Mouse (Mus musculus): ENCODE measurements around the gene Pik3r5. TPM values are rescaled to one million over a fixed set of nuclear protein-coding genes. Genes with fewer than 3 reads are reported as not detected.

Pik3r5 gene
- total RNA-seq, 1 experiment: 0.94 TPM

GRCm38 (mm10) chr11:68385021-68385821 lies 46.7 kb upstream of the Pik3r5 start:
- no peaks in the 10 kb centered on the region for H3K9me3 ChIP-seq (ENCODE audit: control insufficient read depth, insufficient read depth, low read depth, low read length)
- peak overlapping the region; percentile 65 to 80 for H3K4me3 ChIP-seq (ENCODE audit: insufficient read depth in 1 of 2, low read depth in 1 of 2, low read length in 2 of 2, poor library complexity in 1 of 2, severe bottlenecking in 1 of 2)
- H3K27ac ChIP-seq (ENCODE audit: insufficient read depth, low read depth, low read length, poor library complexity, severe bottlenecking): no peak overlapping the region
- H3K36me3 ChIP-seq (ENCODE audit: control insufficient read depth, insufficient read depth, low read length, poor library complexity, severe bottlenecking): peaks cover 15% of the 10 kb centered on the region; the same call in 1 of the 2 replicates
- TF ChIP-seq ZNF384 (IDR thresholded peaks at IDR 0.05; ENCODE audit: low read depth, low read length) (no peak), HCFC1 (IDR thresholded peaks at IDR 0.05; ENCODE audit: borderline replicate concordance, insufficient read depth, low read length) (no peak), MAFK (IDR thresholded peaks at IDR 0.05; ENCODE audit: insufficient read depth, low read depth, low read length) (no peak), ZC3H11A (IDR thresholded peaks at IDR 0.05; ENCODE audit: borderline replicate concordance, low read depth, low read length) (no peak), CHD2 (IDR thresholded peaks at IDR 0.05; ENCODE audit: low read depth, low read length) (no peak)
- DNase-seq (ENCODE audit: low read depth, low spot score): no peak
- peak overlapping the region; percentile 57 for H3K9ac ChIP-seq (ENCODE audit: insufficient read depth, low read depth, low read length, poor library complexity, severe bottlenecking)
- in situ Hi-C loops (cut with MboI; ENCODE audit: low sequenced_read_pairs in 2 of 2, unreplicated experiment in 2 of 2): no loop called here
- H3K4me1 ChIP-seq (ENCODE audit: control insufficient read depth in 2 of 2, insufficient read depth in 2 of 2, low read length in 2 of 2, poor library complexity in 1 of 2): peaks cover 0 to 22% of the 10 kb centered on the region in 2 experiments; a peak in 2 of 4 replicates

GRCm38 (mm10) chr11:68385921-68386588 lies 45.9 kb upstream of the Pik3r5 start:
- no peak overlapping the region for H3K27ac ChIP-seq (ENCODE audit: insufficient read depth, low read depth, low read length, poor library complexity, severe bottlenecking)
- TF ChIP-seq HCFC1 (IDR thresholded peaks at IDR 0.05; ENCODE audit: borderline replicate concordance, insufficient read depth, low read length) (no peak), MAFK (IDR thresholded peaks at IDR 0.05; ENCODE audit: insufficient read depth, low read depth, low read length) (no peak), ZNF384 (IDR thresholded peaks at IDR 0.05; ENCODE audit: low read depth, low read length) (no peak), ZC3H11A (IDR thresholded peaks at IDR 0.05; ENCODE audit: borderline replicate concordance, low read depth, low read length) (no peak), CHD2 (IDR thresholded peaks at IDR 0.05; ENCODE audit: low read depth, low read length) (no peak)
- peak overlapping the region; percentile 57 for H3K9ac ChIP-seq (ENCODE audit: insufficient read depth, low read depth, low read length, poor library complexity, severe bottlenecking)
- in situ Hi-C loops (cut with MboI; ENCODE audit: low sequenced_read_pairs in 2 of 2, unreplicated experiment in 2 of 2): no loop called here
- no peaks in the 10 kb centered on the region for H3K9me3 ChIP-seq (ENCODE audit: control insufficient read depth, insufficient read depth, low read depth, low read length)
- DNase-seq (ENCODE audit: low read depth, low spot score): no peak
- peak overlapping the region; percentile 65 to 80 for H3K4me3 ChIP-seq (ENCODE audit: insufficient read depth in 1 of 2, low read depth in 1 of 2, low read length in 2 of 2, poor library complexity in 1 of 2, severe bottlenecking in 1 of 2)
- peaks cover 15% of the 10 kb centered on the region; the same call in 1 of the 2 replicates for H3K36me3 ChIP-seq (ENCODE audit: control insufficient read depth, insufficient read depth, low read length, poor library complexity, severe bottlenecking)
- H3K4me1 ChIP-seq (ENCODE audit: control insufficient read depth in 2 of 2, insufficient read depth in 2 of 2, low read length in 2 of 2, poor library complexity in 1 of 2): peaks cover 0 to 29% of the 10 kb centered on the region in 2 experiments; a peak in 2 of 4 replicates

- H3K4me1 ChIP-seq (ENCODE audit: control insufficient read depth in 2 of 2, insufficient read depth in 2 of 2, low read length in 2 of 2, poor library complexity in 1 of 2): peaks cover 0 to 35% of the 10 kb centered on the region in 2 experiments; a peak in 2 of 4 replicates
- DNase-seq (ENCODE audit: low read depth, low spot score): peak; percentile 40
- H3K4me3 ChIP-seq (ENCODE audit: insufficient read depth in 1 of 2, low read depth in 1 of 2, low read length in 2 of 2, poor library complexity in 1 of 2, severe bottlenecking in 1 of 2): peak overlapping the region; percentile 65 to 80
- in situ Hi-C loops (cut with MboI; ENCODE audit: low sequenced_read_pairs in 2 of 2, unreplicated experiment in 2 of 2): no loop called here
- peak overlapping the region; percentile 57 for H3K9ac ChIP-seq (ENCODE audit: insufficient read depth, low read depth, low read length, poor library complexity, severe bottlenecking)
- H3K36me3 ChIP-seq (ENCODE audit: control insufficient read depth, insufficient read depth, low read length, poor library complexity, severe bottlenecking): peaks cover 10% of the 10 kb centered on the region; the same call in 1 of the 2 replicates
- H3K27ac ChIP-seq (ENCODE audit: insufficient read depth, low read depth, low read length, poor library complexity, severe bottlenecking): peak overlapping the region; percentile 35; the same call in 1 of the 2 replicates
- no peak for TF ChIP-seq MAFK (IDR thresholded peaks at IDR 0.05; ENCODE audit: insufficient read depth, low read depth, low read length)
- no peak for TF ChIP-seq ZC3H11A (IDR thresholded peaks at IDR 0.05; ENCODE audit: borderline replicate concordance, low read depth, low read length)
- no peak for TF ChIP-seq HCFC1 (IDR thresholded peaks at IDR 0.05; ENCODE audit: borderline replicate concordance, insufficient read depth, low read length)
- no peak for TF ChIP-seq ZNF384 (IDR thresholded peaks at IDR 0.05; ENCODE audit: low read depth, low read length)
- no peak for TF ChIP-seq CHD2 (IDR thresholded peaks at IDR 0.05; ENCODE audit: low read depth, low read length)
- H3K9me3 ChIP-seq (ENCODE audit: control insufficient read depth, insufficient read depth, low read depth, low read length): no peaks in the 10 kb centered on the region
Measured at GRCm38 (mm10) chr11:68386589-68387440, 45.1 kb upstream of the Pik3r5 start.

GRCm38 (mm10) chr11:68387441-68387760 lies 44.5 kb upstream of the Pik3r5 start:
- Histone ChIP-seq H3K9me3 (ENCODE audit: control insufficient read depth, insufficient read depth, low read depth, low read length) (no peaks in the 10 kb centered on the region), H3K36me3 (ENCODE audit: control insufficient read depth, insufficient read depth, low read length, poor library complexity, severe bottlenecking) (peaks cover 10% of the 10 kb centered on the region; the same call in 1 of the 2 replicates), H3K27ac (ENCODE audit: insufficient read depth, low read depth, low read length, poor library complexity, severe bottlenecking) (peak overlapping the region; percentile 35; the same call in 1 of the 2 replicates), H3K4me3 (ENCODE audit: insufficient read depth in 1 of 2, low read depth in 1 of 2, low read length in 2 of 2, poor library complexity in 1 of 2, severe bottlenecking in 1 of 2) (peak overlapping the region; percentile 65 to 80), H3K9ac (ENCODE audit: insufficient read depth, low read depth, low read length, poor library complexity, severe bottlenecking) (peak overlapping the region; percentile 30; the same call in 1 of the 2 replicates), H3K4me1 (ENCODE audit: control insufficient read depth in 2 of 2, insufficient read depth in 2 of 2, low read length in 2 of 2, poor library complexity in 1 of 2) (peaks cover 0 to 36% of the 10 kb centered on the region in 2 experiments; a peak in 2 of 4 replicates)
- no peak for DNase-seq (ENCODE audit: low read depth, low spot score)
- TF ChIP-seq ZC3H11A (IDR thresholded peaks at IDR 0.05; ENCODE audit: borderline replicate concordance, low read depth, low read length): no peak
- no peak for TF ChIP-seq ZNF384 (IDR thresholded peaks at IDR 0.05; ENCODE audit: low read depth, low read length)
- TF ChIP-seq MAFK (IDR thresholded peaks at IDR 0.05; ENCODE audit: insufficient read depth, low read depth, low read length): no peak
- no peak for TF ChIP-seq CHD2 (IDR thresholded peaks at IDR 0.05; ENCODE audit: low read depth, low read length)
- no peak for TF ChIP-seq HCFC1 (IDR thresholded peaks at IDR 0.05; ENCODE audit: borderline replicate concordance, insufficient read depth, low read length)
- in situ Hi-C loops (cut with MboI; ENCODE audit: low sequenced_read_pairs in 2 of 2, unreplicated experiment in 2 of 2): no loop called here
